Mouse (Mus musculus) MEL-GATA-1-ER (cell line): ENCODE measurements around the gene Lyrm7.

ENCODE experiments used
- DNase-seq: peaks from one replicate; pipeline ENCODE4 v3.0.0-alpha.2; 2012; ENCODE audit warnings: low read depth; ENCODE audit errors: extremely low read depth

Gene Lyrm7

DNA sequence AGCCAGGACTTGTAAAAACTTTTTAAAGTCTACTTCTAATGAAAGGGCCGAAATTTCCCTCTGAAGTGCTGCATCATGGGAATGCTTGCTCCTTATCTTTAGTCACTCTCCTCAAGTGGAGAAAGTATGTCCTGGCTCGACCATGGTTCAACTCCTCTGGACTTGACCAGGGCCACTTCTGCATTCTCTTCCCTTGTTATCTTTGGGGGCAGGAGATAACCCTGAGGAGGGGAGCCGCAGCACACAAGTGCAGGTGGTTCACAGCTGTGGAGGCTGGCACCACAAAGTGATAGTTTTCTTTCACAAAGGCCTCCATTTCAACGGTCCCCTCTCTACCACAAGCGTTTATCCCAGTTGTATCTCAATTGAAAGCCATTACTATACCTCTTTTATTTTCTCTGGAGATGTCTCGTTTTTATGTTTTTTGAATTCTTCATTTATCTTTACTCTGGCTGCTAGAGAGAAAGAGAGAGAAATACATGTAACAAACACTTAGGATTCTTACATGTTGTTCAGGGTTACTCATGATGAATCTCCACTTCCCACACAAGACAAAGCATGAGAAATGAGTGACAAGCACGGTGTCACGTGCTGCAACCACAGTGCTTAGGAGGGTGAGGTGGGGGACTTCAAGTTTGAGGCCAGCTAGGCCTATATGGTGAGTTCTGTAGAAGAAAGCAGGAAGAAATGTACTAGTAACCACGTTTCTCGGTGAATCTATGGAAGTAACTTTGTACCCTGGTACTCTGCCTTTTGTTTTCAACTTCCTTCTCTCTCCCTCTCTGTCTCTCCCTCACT lies 10.6 kb downstream of the Lyrm7 start:
- no peak for DNase-seq

DNA sequence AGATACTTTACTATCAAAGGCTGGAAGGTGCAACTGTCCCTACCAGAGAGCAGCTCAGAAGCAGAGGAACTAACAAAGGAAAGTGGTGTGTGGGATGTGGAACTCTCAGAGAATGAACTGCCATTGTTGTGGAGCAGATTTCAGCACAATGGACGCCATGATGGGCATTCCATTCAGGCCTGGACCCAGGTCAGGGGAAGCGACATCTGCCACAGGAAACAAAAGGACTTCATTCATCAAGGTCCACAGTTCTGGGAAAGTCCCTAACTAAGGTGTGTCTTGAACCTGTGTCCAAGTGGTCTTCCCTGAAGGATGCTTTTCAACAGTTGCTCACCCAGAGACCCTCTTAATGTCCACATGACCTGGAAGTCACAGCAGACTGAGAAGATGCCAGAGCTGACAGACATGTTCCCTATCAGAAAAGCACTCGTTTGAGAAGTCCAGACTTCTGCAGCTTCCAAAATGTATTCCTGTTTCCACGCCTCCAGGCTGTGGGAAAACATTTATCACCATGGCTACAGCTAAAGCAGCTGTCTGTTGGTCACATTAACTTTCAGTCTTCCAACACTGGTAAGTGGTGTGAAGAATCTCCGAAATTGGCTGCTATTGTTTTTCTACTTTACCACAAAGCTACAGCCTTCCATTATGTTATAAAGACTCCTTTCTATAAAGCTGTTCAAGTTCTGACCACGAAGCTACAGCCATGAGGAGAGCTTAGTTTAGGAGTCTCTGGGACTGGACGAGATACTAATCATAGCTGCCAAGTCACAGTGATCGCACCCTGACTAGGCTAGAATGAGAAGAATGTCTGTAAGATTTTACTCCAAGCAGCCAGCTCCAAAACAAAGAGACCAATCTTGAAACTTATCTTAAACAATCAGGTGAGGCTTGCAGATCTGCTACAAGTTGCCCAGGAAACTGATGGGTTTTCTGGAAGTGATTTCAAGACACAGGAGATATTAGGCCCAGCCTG lies 15.0 kb downstream of the Lyrm7 start:
- no peak for DNase-seq

DNA sequence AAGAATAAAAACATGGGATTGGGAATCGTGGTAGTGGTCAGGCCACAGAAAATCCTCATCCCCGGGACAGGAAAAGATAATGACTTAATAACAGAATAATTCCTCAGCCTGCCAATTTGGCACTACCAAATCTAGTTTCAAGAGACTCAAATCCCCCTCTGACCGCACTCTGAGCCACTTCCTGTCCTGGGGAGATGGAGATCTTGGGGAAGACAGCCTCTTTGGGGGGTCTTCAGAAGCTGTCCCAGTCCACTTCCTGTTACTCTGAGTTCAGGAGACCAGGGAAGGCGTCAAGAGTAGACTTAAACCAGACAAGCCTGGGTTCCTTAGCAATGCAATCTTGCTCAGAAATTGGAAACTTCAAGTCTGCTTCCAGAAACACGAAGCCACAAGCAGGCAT lies 15.8 kb downstream of the Lyrm7 start:
- no peak for DNase-seq

DNA sequence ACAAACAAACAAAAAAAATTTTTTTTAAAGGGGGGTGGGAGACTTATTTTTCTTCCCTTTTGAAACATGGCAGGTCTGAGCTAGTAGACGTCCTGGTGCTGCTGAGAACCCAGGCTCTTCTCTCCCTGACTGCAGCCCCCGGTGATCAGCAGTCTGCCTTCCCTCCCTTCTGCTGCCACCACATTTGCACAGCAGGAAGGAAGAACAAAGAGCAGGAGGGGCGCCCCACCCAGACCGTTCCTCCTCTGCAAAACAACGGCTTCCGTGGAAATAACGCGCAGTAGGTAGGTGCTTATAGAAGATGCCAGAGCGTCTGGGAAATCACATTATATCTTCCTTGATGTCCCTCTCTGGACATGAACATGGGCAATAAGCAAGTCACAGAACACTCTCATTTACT lies 16.3 kb downstream of the Lyrm7 start:
- DNase-seq = no peak

DNA sequence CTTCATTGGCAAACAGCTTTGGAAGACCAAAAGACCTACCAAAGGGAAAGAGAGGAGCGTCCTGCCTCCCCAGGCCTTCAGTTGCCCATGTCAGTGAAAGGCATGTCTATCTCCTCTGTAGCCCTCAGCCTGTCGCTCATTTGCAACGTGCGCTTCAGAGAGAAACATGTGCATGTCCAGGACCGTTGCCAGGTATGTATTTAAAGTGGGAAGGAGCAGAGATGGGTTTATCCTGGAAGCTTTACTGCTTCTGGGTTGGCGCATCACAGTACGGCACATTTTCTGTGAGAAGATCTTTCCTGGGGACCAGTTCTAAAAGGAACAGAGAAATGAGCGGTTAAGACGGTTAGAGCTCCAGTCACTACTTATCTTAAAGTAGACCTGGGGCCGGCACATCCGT lies 19.8 kb downstream of the Lyrm7 start:
- no peak for DNase-seq

DNA sequence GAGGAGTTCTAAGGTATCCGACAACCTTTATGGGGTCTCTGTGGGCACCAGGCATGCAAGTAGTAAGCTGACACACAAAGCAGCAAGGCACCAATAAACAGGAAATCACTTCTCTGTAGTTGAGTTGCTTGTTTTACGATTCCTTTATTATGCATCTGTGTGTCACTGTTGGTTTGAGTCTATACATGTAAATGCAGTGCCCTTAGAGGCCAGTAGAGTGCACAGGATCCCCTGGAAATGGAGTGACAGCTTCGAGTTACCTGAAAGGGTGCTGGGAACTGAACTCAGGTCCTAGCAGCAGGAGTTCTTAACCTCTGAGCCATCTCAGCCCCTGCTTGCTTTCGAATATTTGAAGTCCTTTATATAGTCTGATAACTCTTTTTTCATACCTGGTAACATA lies 21.0 kb downstream of the Lyrm7 start:
- no peak for DNase-seq

DNA sequence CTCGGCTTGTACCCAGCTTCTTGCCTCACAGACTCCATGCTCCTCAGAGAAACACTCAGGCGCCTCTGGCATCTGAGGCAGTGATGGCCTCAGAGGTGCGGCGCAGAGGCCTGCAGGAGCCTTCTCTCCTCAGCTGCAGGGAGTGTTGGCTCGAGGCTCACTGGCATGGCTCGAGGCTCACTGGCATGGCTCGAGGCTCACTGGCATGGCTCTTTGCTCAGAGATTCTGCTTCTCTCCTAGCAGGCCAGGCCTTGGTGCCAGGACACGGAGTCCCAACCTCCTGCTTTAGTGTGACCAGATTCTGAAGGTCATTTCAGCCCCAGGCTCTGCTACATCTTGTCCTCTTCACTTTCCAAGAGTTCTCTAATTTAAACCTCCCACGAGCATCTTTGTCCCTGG lies 24.6 kb downstream of the Lyrm7 start:
- no peak for DNase-seq

DNA sequence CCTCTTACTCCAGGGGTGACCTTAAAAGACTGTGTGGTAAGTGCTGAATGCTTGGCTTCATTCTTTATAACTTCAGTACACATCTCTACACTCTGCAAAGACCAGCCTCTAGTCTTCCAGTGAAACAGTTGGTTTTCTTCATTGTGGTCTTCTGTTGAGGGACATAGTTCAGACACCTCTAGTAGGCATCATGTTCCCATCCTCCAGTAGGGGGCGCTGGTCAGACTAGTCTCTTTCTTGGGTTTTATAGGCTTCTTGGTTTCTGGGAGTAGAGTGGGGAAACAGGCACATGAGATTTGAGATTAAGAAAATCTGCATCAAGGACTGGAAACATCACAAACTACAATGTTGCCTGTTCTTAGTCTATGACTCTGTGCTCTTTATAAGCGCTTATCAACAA lies 26.1 kb downstream of the Lyrm7 start:
- peak; percentile 34 for DNase-seq

DNA sequence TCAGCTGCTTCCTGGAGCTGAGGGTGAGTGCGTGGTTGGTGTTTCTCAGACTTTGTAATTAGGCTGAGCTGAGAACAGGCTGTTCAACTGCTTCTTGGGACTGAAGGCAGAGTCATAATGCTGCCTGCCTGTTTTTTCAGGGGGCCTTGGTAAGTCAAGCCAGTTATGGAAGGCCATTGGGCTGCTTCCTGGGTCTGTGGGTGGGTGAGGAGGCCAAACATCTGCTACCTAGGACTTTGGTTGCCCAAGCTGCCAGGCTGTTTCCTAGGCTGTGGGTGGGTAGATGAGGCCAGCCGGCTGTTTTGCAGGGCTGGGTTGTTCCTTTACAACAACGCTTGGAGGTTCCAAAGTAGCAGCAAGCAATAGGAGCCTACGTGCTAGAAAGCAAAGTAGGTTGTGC lies 26.9 kb downstream of the Lyrm7 start:
- no peak for DNase-seq

DNA sequence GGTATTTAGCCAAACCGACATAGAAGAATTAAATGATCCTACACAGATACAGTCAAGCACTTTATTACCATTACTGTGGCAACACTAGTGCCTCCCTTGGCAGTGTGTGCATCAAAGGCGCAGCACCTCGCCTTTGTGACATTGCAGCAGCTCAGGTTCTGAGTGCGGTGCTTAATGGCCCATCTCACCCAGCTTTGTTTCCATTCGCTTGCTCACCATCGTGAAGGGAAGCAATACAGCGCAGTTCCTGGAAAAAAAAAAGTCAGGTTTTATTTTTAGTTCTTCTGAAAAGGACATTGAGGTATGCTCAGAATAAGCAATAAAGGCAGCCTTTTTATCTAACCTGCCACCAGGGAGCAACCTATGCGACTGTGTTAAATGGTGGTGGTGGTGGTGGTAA lies 33.9 kb downstream of the Lyrm7 start:
- no peak for DNase-seq

DNA sequence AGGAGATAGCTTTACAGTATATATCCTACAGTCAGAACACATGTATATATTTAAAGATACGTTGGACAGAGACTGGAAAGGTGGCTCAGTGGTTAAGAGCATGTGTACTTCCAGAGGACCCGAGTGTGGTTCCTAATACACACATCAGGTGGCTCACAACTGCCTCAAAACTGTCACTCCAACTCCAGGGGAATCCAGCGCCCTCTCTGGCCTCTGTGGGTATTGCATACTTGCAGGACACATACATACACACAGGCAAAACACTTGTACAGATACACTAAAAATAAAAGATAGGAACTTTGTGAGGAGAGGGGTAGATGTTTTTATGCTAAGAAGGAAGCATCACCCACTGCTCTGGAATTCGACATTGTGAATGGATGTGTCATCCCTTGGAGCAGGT lies 34.9 kb downstream of the Lyrm7 start:
- no peak for DNase-seq

DNA sequence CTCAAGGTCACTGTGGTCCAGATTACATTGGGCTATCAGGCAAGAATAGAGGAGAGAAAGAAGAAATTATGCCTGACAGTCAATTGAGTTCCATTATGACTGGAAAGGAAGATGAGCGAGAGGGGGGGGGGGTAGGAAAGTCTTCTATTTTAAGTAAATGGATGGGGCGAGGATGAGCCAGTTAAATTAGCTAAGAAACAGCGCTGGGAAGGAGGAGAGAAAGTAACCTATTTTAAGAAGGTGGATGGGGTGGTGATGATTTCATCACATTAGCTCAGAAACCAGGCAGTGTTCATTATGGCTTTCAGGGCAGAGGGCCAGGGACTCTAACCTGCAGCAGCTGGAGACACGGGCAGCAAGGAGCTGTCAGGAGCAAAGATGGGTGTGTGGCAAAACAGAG lies 37.2 kb downstream of the Lyrm7 start:
- no peak for DNase-seq

DNA sequence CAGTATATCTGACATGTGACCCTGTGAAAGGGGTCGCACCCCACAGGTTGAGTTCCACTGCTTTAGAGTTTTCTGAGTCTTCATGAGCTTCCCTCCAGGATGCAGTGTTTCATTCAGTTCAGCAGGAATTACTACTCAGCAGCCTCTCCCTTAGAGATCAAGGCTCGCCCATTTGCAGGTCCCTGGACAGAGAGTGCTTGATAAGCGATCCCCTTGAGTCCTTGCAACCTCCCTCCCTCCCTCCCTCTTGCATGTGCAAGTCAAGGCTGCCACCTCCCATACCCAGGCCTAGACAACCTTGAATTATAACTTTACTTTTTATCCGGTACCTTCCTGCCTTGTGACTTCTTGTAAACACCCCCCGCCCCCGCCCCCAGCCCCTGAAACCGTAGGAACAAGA lies 41.2 kb downstream of the Lyrm7 start:
- DNase-seq = no peak

DNA sequence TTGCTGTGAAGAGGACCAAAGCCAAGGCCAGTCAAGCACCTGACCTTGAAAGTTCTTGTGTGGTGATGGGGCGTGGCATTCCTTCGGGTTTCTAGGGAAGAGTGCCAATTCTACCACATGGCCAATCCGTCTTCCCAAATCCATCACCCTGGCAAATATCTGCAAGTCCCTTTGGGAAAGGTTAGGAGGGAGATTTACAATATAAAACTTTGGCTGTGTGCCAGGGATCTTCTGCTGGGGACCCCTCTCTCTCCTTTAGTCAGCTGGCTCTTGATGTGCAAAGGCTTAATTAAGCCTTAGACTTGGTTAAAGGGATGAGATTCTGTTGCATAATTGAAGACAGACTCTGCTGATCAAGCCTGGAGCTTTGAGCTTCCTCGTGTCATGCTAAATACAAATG lies 43.3 kb downstream of the Lyrm7 start:
- DNase-seq = no peak

DNA sequence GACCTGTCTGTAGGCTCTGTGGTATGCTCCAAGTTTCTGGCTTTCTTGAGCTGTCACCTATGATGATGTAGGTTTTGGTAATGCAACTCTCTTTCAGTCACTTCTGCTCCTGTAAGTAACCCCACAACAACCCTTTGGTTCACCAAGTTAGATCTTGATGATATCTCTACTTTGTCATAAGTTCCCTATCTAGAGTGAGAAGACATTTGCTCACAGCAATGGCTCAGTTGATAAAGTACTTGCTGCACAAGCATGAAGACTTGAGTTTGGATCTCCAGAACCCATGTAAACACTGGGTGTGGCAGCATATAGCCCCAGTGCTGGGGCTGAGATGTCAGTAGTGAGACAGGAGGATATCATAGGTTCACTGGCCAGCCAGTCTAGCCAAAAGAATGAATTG lies 45.1 kb downstream of the Lyrm7 start:
- DNase-seq = no peak

DNA sequence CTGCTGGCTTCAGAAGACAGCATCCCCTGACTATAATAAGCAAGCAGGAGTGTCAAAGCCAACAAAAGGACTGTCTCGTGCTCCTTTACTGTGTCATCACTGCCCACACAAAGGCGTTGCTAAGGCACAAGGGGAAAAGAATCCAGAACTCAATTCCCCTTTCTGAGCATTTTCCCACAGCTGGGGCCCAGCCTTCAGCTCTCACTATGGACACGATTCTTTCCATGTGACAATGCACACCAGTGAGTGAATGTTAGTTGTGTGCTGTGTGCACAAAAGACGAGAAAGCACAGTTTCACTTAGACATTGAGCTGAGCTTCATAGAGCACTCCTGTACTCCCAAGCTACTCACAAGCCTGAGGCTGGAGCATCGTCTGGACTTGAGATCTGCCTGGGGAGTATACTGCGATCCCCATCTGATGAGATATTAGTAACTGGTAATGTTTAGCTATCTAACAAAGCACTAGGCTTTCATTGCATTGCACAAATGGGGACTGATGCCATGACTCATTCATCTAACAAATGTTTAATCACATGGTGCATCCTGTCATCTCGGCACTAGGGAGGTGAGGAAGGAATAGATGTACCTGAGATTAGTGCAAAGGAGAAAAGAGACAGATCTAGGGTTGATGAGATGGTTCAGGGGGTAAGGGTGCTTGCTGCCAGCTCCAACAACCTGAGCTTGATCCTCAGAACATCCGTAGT lies 47.8 kb downstream of the Lyrm7 start:
- DNase-seq = no peak

DNA sequence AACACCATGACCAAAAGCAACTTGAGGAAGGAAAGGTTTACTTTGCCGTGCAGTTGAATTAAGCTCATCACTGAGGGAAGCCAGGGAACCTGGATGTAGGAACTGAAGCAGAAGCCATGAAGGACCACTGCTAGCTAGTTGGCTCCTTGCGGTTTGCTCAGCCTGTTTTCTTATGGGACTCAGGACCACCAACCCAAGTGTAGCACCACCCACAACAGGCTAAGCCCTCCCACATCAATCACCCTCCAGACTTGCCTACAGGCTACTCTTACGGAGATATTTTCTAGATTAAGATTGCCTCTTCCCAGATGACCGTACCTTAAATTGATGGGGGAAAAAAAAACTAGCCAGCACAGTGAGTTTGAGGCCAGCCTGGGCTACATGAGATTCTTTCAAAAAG lies 48.4 kb downstream of the Lyrm7 start:
- no peak for DNase-seq

DNA sequence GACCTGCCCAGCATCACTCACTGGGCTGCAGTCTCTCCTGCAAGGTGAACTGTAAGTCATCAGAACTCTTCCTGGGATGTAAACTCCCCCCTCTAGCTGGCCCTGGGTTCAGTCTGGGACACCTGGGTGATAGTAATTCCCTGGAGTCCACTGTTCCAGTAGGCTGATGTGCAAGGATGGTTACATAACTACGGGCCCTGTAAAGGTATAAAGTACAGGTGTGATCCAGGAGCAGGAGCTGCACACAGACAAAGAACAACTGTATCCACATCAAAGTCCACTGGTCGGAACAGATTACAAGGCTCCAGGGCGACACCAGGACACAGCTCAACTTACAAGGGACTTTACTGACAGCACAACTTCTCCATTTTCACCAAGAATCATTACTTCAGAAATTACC lies 49.7 kb downstream of the Lyrm7 start:
- no peak for DNase-seq

DNA sequence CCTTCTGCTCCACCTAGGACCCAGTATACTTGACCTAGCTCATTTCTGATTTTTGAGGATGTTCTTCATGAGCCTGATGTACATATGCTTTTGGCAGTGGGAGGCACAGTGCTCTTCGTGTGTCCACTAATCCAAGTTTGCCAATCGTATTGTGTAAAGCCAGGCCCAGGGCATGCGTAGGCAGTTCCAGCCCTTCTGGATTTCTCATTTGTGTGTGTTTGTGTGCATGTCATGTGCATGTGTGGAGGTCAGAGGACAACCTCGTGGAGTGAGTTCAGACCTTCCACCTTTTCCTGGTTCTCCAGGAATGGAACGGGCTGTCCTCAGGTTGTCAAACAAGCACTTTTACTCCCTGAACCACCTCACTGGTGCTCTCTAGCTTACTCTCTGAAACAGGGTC lies 51.1 kb downstream of the Lyrm7 start:
- DNase-seq = no peak

DNA sequence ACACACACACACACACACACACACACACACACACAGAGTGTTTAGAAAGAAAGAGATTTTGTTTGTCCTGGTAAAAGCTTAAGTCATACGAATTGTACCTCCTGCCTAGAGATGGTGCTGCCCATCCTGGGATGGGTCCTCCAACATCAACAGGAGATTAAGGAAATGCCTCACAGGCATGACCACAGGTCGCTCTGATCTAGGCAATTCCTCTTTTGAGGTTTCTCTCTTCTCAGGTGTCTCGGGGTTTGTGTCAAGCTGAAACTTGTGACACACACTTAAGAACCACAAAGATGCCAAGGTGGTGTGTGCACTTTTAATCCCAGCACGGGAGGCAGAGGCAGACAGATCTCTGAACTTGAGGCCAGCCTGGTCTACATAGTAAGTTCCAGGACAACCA lies 52.5 kb downstream of the Lyrm7 start:
- no peak for DNase-seq

DNA sequence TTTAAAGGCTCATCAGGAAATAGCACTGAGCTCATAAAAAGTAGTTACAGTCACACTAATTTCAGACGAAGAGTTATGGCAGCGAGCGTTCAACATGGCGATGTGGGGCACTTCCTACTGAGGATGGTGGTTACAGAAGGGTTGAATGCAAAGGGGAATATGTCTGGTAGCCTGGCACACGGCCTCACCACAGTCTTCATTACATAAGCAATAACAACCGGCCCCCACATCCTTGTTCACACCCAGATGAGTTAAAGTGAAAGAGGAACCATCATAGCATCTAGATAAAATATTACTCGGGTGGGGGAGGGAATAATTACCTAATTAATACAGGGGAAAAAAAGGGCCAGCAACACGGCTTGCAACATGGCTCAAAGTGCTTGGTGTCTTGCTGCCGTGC lies 53.0 kb downstream of the Lyrm7 start:
- peak; percentile 80 for DNase-seq

DNA sequence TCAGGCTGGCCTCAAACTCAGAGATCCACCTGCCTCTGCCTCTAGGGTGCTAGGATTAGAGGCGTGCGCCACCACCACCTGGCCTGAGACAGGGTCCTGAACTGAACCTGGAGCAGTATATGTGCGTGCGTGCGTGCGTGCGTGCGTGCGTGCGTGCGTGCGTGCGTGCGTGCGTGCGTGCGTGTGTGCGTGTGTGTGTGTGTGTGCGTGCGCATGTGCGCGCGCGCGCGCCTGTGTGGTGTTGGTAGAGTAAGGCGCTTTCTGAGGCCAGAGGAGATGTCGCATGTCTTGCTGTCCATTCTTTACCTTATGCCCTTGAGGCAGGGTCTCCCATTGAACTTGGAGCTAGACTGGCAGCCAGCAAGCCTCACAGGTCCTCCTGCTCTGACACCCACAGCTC lies 53.8 kb downstream of the Lyrm7 start:
- DNase-seq = no peak
